Mouse (Mus musculus) forebrain, embryonic 10.5 days (tissue): ENCODE results near the gene Necap1. TPM values are rescaled to one million over a fixed set of nuclear protein-coding genes. Genes with fewer than 3 reads are reported as not detected.
A peak's percentile ranks its signal among the peaks of the same experiment; 100 is the strongest.

Experiments used
- DNase-seq: peaks from one replicate; pipeline ENCODE4 v3.0.0-alpha.2; 2017; ENCODE audit warnings: low spot score; ENCODE audit errors: extremely low spot score
- H3K27ac ChIP-seq: fragments of 300-500 bp; sonication (generic); 2 replicates; pipeline ENCODE4 v1.5.1; 2016; ENCODE audit warnings: mild to moderate bottlenecking
- H3K27me3 ChIP-seq: fragments of 300-500 bp; sonication (generic); 2 replicates; pipeline ENCODE4 v1.6.1; 2016; ENCODE audit warnings: mild to moderate bottlenecking; ENCODE audit not compliant: poor library complexity, severe bottlenecking
- H3K36me3 ChIP-seq: fragments of 300-500 bp; sonication (generic); replicated peaks from 2 replicates; pipeline ENCODE4 v1.6.1; 2016; ENCODE audit warnings: mild to moderate bottlenecking, moderate library complexity
- H3K4me1 ChIP-seq: fragments of 300-500 bp; sonication (generic); 2 replicates; pipeline ENCODE4 v1.6.1; 2016
- H3K4me3 ChIP-seq: fragments of 300-500 bp; sonication (generic); 2 replicates; pipeline ENCODE4 v1.5.1; 2016; ENCODE audit warnings: mild to moderate bottlenecking, moderate library complexity
- H3K9me3 ChIP-seq: fragments of 300-500 bp; sonication (generic); 2 replicates; pipeline ENCODE4 v1.6.1; 2016; ENCODE audit warnings: mild to moderate bottlenecking, moderate library complexity
- WGBS: fragments of 180-500 bp; shearing (Covaris S2); methylation state at CpG from one replicate; pipeline ENCODE4 v1.1.7; 2016; 5-methylcytosine and 5-hydroxymethylcytosine counted together
- polyA plus RNA-seq: library from polyadenylated mRNA; unstranded; fragments of >200 nt; fragmentation: Nextera tagmentation; extraction: Ambion mirVana; gene quantifications from 2 replicates; pipeline ENCODE4 v1.2.1, GENCODE M21; 2016

The Necap1 gene
- 51.1 and 52.6 TPM in 2 replicates for polyA plus RNA-seq

GRCm38 (mm10) chr6:122873871-122874719 is at the start of gene Necap1:
Gene Necap1, plus strand, starts transcription at chr6:122874474.
- H3K27ac ChIP-seq = peak within 1 kb of the TSS; percentile 93
- peak; percentile 96 for DNase-seq
- H3K27me3 ChIP-seq = 0 out of 2 replicates have a peak, but pooled peaks cover 3% of the 10 kb centered on the region
- no peaks in the 10 kb centered on the region for H3K9me3 ChIP-seq
- H3K4me1 ChIP-seq = peaks cover 12% of the 10 kb centered on the region
- peaks cover 26% of the 10 kb centered on the region for H3K36me3 ChIP-seq
- peak within 1 kb of the TSS; percentile 88 for H3K4me3 ChIP-seq
- WGBS = 7% methylated on average over 43 of the region's 43 CpGs

GRCm38 (mm10) chr6:122825166-122825565 is 49.1 kb upstream of the Necap1 start:
- Histone ChIP-seq H3K27me3 (peaks cover 19% of the 10 kb centered on the region), H3K4me3 (no peak overlapping the region), H3K27ac (no peak overlapping the region), H3K4me1 (peaks cover 48% of the 10 kb centered on the region), H3K9me3 (no peaks in the 10 kb centered on the region), H3K36me3 (peaks cover 8% of the 10 kb centered on the region)
- no peak for DNase-seq
- 91% methylated on average over 9 of the region's 9 CpGs for WGBS

- Histone ChIP-seq H3K27me3 (peaks cover 12% of the 10 kb centered on the region), H3K4me1 (peaks cover 38% of the 10 kb centered on the region), H3K27ac (peak overlapping the region; percentile 69), H3K36me3 (peaks cover 9% of the 10 kb centered on the region), H3K4me3 (peak overlapping the region; percentile 53), H3K9me3 (no peaks in the 10 kb centered on the region)
- 3% methylated on average over 29 of the region's 29 CpGs for WGBS
- peak; percentile 39 for DNase-seq
Observed at GRCm38 (mm10) chr6:122825923-122826742, 48.1 kb upstream of the Necap1 start.

GRCm38 (mm10) chr6:122828086-122828485 is 46.2 kb upstream of the Necap1 start:
- peaks cover 24% of the 10 kb centered on the region for H3K4me1 ChIP-seq
- no peak overlapping the region for H3K4me3 ChIP-seq
- no peaks in the 10 kb centered on the region for H3K9me3 ChIP-seq
- H3K27ac ChIP-seq = no peak overlapping the region
- WGBS = 44% methylated on average over 13 of the region's 13 CpGs
- peaks cover 17% of the 10 kb centered on the region for H3K36me3 ChIP-seq
- DNase-seq = no peak
- peaks cover 9% of the 10 kb centered on the region for H3K27me3 ChIP-seq

- Histone ChIP-seq H3K27ac (no peak overlapping the region), H3K4me3 (no peak overlapping the region), H3K4me1 (no peaks in the 10 kb centered on the region), H3K27me3 (no peaks in the 10 kb centered on the region), H3K36me3 (peaks cover 57% of the 10 kb centered on the region), H3K9me3 (0 out of 2 replicates have a peak, but pooled peaks cover 2% of the 10 kb centered on the region)
- 86% methylated on average over 7 of the region's 7 CpGs for WGBS
- no peak for DNase-seq
Observed at GRCm38 (mm10) chr6:122832880-122833279, 41.4 kb upstream of the Necap1 start.

GRCm38 (mm10) chr6:122834365-122834764 is 39.9 kb upstream of the Necap1 start:
- WGBS = 67% methylated on average over 4 of the region's 4 CpGs
- Histone ChIP-seq H3K9me3 (0 out of 2 replicates have a peak, but pooled peaks cover 2% of the 10 kb centered on the region), H3K4me3 (no peak overlapping the region), H3K4me1 (no peaks in the 10 kb centered on the region), H3K27ac (no peak overlapping the region), H3K27me3 (no peaks in the 10 kb centered on the region), H3K36me3 (peaks cover 69% of the 10 kb centered on the region)
- no peak for DNase-seq

- H3K4me3 ChIP-seq = no peak overlapping the region
- WGBS = over 99% methylated on average over 3 of the region's 3 CpGs
- no peak for DNase-seq
- peaks cover 82% of the 10 kb centered on the region for H3K36me3 ChIP-seq
- 0 out of 2 replicates have a peak, but pooled peaks cover 2% of the 10 kb centered on the region for H3K9me3 ChIP-seq
- no peaks in the 10 kb centered on the region for H3K4me1 ChIP-seq
- H3K27me3 ChIP-seq = no peaks in the 10 kb centered on the region
- H3K27ac ChIP-seq = no peak overlapping the region
Observed at GRCm38 (mm10) chr6:122836974-122837373, 37.3 kb upstream of the Necap1 start.

GRCm38 (mm10) chr6:122837539-122837938 is 36.7 kb upstream of the Necap1 start:
- peaks cover 88% of the 10 kb centered on the region for H3K36me3 ChIP-seq
- H3K27ac ChIP-seq = no peak overlapping the region
- no peaks in the 10 kb centered on the region for H3K27me3 ChIP-seq
- H3K4me3 ChIP-seq = no peak overlapping the region
- DNase-seq = no peak
- 0 out of 2 replicates have a peak, but pooled peaks cover 2% of the 10 kb centered on the region for H3K9me3 ChIP-seq
- H3K4me1 ChIP-seq = no peaks in the 10 kb centered on the region
- 97% methylated on average over 5 of the region's 5 CpGs for WGBS

GRCm38 (mm10) chr6:122843759-122844158 is 30.5 kb upstream of the Necap1 start:
- H3K27ac ChIP-seq = no peak overlapping the region
- no peak for DNase-seq
- no peak overlapping the region for H3K4me3 ChIP-seq
- H3K27me3 ChIP-seq = no peaks in the 10 kb centered on the region
- H3K9me3 ChIP-seq = no peaks in the 10 kb centered on the region
- peaks cover 50% of the 10 kb centered on the region for H3K36me3 ChIP-seq
- WGBS = 90% methylated on average over 6 of the region's 6 CpGs
- no peaks in the 10 kb centered on the region for H3K4me1 ChIP-seq

GRCm38 (mm10) chr6:122852696-122853095 is 21.6 kb upstream of the Necap1 start:
- H3K9me3 ChIP-seq = no peaks in the 10 kb centered on the region
- H3K4me3 ChIP-seq = no peak overlapping the region
- H3K27ac ChIP-seq = no peak overlapping the region
- no peak for DNase-seq
- 77% methylated on average over 2 of the region's 2 CpGs for WGBS
- H3K36me3 ChIP-seq = no peaks in the 10 kb centered on the region
- no peaks in the 10 kb centered on the region for H3K27me3 ChIP-seq
- no peaks in the 10 kb centered on the region for H3K4me1 ChIP-seq

GRCm38 (mm10) chr6:122854552-122854951 is 19.7 kb upstream of the Necap1 start:
- 89% methylated on average over 12 of the region's 12 CpGs for WGBS
- DNase-seq = no peak
- Histone ChIP-seq H3K4me3 (no peak overlapping the region), H3K9me3 (no peaks in the 10 kb centered on the region), H3K36me3 (no peaks in the 10 kb centered on the region), H3K27me3 (no peaks in the 10 kb centered on the region), H3K4me1 (no peaks in the 10 kb centered on the region), H3K27ac (no peak overlapping the region)

GRCm38 (mm10) chr6:122855955-122856354 is 18.3 kb upstream of the Necap1 start, which contains the start of gene C3ar1:
Gene C3ar1, minus strand, starts transcription at chr6:122856161.
- no peaks in the 10 kb centered on the region for H3K4me1 ChIP-seq
- no peak within 1 kb of the TSS for H3K27ac ChIP-seq
- no peaks in the 10 kb centered on the region for H3K27me3 ChIP-seq
- no peak for DNase-seq
- no peaks in the 10 kb centered on the region for H3K36me3 ChIP-seq
- no peak within 1 kb of the TSS for H3K4me3 ChIP-seq
- 78% methylated on average over 7 of the region's 7 CpGs for WGBS
- no peaks in the 10 kb centered on the region for H3K9me3 ChIP-seq
